Mouse (Mus musculus) heart, postnatal 10 days (tissue): ENCODE data around the gene Ivd. TPM values are rescaled to one million over a fixed set of nuclear protein-coding genes. Genes with fewer than 3 reads are reported as not detected.

Source experiments
- DNase-seq, 2 experiments: peaks; one replicate each; pipeline ENCODE4 v3.0.0; 2021
- intact Hi-C: fragments of 180-260 bp; cut with DNase I; formaldehyde crosslinking; loops from one replicate; pipeline ENCODE4 v1.15.1; 2025
- total RNA-seq, 2 experiments: library from RNA; stranded (reverse); gene quantifications; 2 replicates each; pipeline ENCODE4 v1.2.3; 2021

The Ivd gene
- total RNA-seq: 10 to 100 TPM; 96.3 to 98.2 TPM

- DNase-seq: peak; percentile 92 to 95
- intact Hi-C loops: loop anchor here (5.0 kb wide), 1 partner anchor 49 kb away; the partner anchor contains the start of gene Knstrn
Measured at GRCm38 (mm10) chr2:118861454-118862339, at the start of gene Ivd. Gene Ivd, plus strand, starts transcription at chr2:118861954.

- intact Hi-C loops: loop anchor here (5.0 kb wide), 1 partner anchor 50 kb away; the partner anchor contains the start of gene Ivd
- DNase-seq: no peak
Measured at GRCm38 (mm10) chr2:118812724-118813123, 49.0 kb upstream of the Ivd start.

GRCm38 (mm10) chr2:118813981-118814836, 47.5 kb upstream of the Ivd start, which contains the start of gene Knstrn:
Gene Knstrn, plus strand, starts transcription at chr2:118814003.
- intact Hi-C loops: loop anchor here (5.0 kb wide), 1 partner anchor 48 kb away; the partner anchor contains the start of gene Ivd

GRCm38 (mm10) chr2:118822800-118823199, 39.0 kb upstream of the Ivd start:
- intact Hi-C loops: no loop called here

More at GRCm38 (mm10) chr2:118813981-118814836, 47.5 kb upstream of the Ivd start, which contains the start of gene Knstrn:
- peak; percentile 90 to 94 for DNase-seq

GRCm38 (mm10) chr2:118824396-118824795, 37.4 kb upstream of the Ivd start:
- intact Hi-C loops: no loop called here

More at GRCm38 (mm10) chr2:118822800-118823199, 39.0 kb upstream of the Ivd start:
- DNase-seq: no peak

GRCm38 (mm10) chr2:118829096-118829495, 32.7 kb upstream of the Ivd start:
- intact Hi-C loops: no loop called here
- no peak for DNase-seq

More at GRCm38 (mm10) chr2:118824396-118824795, 37.4 kb upstream of the Ivd start:
- no peak for DNase-seq

- DNase-seq: no peak
- intact Hi-C loops: no loop called here
Measured at GRCm38 (mm10) chr2:118834061-118834460, 27.7 kb upstream of the Ivd start.

GRCm38 (mm10) chr2:118835115-118835514, 26.6 kb upstream of the Ivd start:
- intact Hi-C loops: no loop called here
- DNase-seq: no peak

- intact Hi-C loops: no loop called here
- no peak for DNase-seq
Measured at GRCm38 (mm10) chr2:118838330-118838729, 23.4 kb upstream of the Ivd start.

GRCm38 (mm10) chr2:118841186-118841585, 20.6 kb upstream of the Ivd start:
- intact Hi-C loops: no loop called here
- DNase-seq: no peak

- intact Hi-C loops: no loop called here
- DNase-seq: peak in 1 of 2 experiments; percentile 9
Measured at GRCm38 (mm10) chr2:118841774-118842173, 20.0 kb upstream of the Ivd start.

GRCm38 (mm10) chr2:118844427-118844826, 17.3 kb upstream of the Ivd start:
- no peak for DNase-seq
- intact Hi-C loops: no loop called here

GRCm38 (mm10) chr2:118846246-118846645, 15.5 kb upstream of the Ivd start:
- intact Hi-C loops: no loop called here
- DNase-seq: no peak

GRCm38 (mm10) chr2:118851756-118852155, 10.0 kb upstream of the Ivd start:
- DNase-seq: no peak
- intact Hi-C loops: no loop called here

- DNase-seq: no peak
- intact Hi-C loops: loop anchor here (5.0 kb wide), 1 partner anchor 50 kb away; the partner anchor contains the start of gene Knstrn
Measured at GRCm38 (mm10) chr2:118862340-118862675, 554 bp downstream of the Ivd start.

- no peak for DNase-seq
- intact Hi-C loops: no loop called here
Measured at GRCm38 (mm10) chr2:118870601-118871000, 8.8 kb downstream of the Ivd start.

- intact Hi-C loops: no loop called here
- DNase-seq: no peak
Measured at GRCm38 (mm10) chr2:118871032-118871431, 9.3 kb downstream of the Ivd start.

GRCm38 (mm10) chr2:118873018-118873417, 11.3 kb downstream of the Ivd start:
- DNase-seq: no peak
- intact Hi-C loops: no loop called here

GRCm38 (mm10) chr2:118873890-118874430, 12.2 kb downstream of the Ivd start:
- intact Hi-C loops: no loop called here
- DNase-seq: no peak

GRCm38 (mm10) chr2:118875316-118875715, 13.6 kb downstream of the Ivd start:
- intact Hi-C loops: no loop called here
- no peak for DNase-seq

GRCm38 (mm10) chr2:118876453-118876852, 14.7 kb downstream of the Ivd start:
- intact Hi-C loops: no loop called here
- no peak for DNase-seq
